Mouse (Mus musculus) forelimb bud, embryonic 11.5 days (tissue): Measurements from ENCODE around the gene Rnf150.
A peak's percentile ranks its signal among the peaks of the same experiment; 100 is the strongest.

Experiments used
- DNase-seq: peaks from one replicate; pipeline ENCODE4 v3.0.0-alpha.2; 2012; ENCODE audit warnings: low read depth, low spot score

Gene Rnf150

DNA sequence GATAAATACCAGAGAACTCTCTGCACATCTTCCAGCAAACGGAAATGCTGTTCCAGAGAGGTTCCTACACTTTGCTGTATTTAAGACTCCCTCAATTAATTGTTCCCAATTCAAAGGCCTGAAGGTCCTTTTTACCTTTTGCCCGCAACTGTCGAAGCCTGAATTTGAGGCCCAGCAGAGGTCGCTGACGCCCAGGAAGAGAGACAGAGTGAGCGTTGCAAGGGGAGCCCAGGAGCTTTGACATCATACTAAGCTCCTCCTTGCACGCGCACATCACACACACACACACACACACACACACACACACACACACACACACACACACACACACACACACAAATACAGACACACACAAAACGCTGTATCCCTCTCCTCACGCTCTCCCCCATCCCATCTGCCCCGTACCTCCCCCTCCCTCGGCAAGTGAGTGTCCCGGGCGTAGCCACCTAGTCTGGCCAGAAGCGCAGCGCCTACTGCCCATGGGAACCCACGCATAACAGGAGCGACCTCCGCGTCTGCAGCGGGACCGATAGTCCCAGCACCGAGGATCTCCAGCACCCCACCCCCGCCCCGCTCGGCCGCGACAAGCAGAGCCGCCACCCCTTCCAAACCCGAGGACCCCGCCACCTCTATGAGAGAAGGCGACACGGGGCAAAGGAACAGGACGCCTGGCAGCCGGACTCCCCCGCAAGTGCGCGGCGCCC, at the start of gene Rnf150:
TSS of gene Rnf150 (plus strand) at position 316 of the 704 bp plus-strand sequence.
- DNase-seq: peak; percentile 84

DNA sequence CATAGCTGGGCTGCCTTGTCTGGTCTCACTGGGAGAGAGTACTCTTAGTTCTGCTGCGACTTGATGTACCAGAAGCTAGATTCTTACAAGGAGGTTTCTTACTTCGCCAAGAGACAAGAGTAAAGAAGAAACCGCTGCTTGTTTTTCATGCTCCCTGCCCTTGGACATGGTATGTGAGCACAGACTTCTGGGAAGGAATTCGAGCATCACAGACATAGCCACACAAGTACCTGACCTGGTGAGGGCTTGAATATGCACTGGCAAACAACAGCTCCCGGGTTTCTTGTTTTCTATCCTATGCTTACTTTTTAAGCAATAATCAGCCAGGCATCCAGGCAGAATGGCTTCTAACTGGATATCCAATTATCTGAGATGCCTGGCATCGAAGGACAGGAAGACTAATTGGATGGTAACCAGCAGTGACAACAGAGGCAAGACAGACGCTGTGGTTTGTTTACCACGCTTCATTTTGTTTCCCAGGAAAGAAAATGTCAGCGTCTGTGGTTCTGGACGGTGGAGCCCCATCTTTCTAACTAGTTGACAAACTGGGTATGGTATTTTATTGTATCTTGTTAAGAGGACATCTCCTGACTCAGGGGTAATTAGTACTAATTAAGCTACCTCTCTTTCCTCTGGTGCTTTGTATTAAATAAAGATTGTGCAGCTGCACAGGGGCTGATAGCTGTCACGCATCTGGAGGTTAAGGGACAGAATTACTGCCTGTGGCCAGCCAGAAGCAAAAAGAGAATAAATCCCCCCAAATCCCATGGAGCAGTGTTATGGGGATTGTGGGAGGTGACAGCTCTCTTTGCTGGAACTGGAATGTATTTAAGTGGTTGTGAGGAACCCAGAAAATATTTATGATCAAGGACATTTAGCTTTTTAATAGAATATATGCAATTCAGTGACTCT, 36.8 kb upstream of the Rnf150 start:
- DNase-seq: no peak

DNA sequence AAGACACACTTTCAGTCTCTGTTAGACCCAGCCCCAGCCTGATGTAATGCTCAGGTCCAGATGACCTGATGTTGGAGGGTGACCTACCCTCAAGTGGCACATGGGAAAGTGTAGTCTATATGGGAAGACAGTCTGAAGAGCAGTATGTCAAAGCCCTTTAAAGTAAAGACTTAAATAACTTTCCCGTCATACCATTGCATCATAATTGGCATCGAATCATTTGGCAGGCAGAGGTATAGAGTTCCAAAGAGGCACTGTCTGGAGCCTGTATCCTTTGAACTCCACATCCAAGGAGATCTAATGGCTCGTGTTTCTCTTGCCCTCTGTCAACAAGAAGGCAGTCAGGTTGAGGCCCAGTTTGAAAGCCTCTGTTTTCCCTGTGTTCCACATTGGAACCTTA, 22.7 kb upstream of the Rnf150 start:
- DNase-seq: no peak

DNA sequence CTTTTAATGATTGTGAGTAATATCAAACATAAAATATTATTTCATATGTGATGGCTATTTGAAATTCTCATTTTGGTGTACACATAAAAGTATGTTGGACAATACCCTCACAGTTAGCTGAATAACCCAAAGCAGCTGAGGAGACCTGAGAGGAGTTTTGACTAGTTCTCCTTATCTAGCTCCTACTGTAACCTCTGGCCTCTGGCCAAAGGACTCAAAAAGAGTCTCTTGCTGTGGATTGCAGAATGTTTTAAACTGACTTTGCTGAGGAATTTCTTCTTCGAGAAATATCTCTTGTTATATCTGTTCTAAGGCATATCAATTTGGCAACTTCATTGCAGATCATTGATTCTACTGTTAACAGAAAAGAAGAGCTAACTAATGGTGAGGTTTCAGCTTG, 22.2 kb upstream of the Rnf150 start:
- DNase-seq: no peak

DNA sequence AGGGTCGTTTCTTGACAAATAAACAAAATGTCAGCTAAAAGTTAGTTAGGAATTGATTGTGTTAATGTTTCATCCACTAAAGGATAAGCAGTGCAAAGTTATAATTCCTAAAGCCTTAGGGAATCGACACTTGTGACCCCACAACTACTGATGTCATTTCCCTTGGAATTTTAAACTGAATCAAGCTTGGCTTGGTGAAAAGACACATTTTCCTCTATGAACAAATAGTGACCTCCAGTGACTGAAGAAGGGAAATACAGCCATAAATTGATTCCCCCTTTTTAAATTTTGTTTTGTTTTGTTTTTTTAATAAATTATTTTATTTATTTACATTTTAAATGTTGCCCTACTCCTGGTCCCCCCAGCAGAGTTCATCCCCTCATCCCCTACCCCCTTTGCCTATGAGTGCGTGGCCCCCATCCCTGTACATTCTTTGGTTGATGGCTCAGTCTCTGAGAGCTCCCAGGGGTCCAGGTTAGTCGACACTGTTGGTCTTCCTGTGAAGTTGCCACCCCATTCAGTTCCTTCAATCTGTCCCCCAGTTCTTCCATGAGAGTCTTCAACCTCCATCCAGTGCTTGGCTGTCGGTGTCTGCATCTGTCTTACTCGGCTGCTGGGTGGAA, 21.5 kb upstream of the Rnf150 start:
- DNase-seq: no peak

DNA sequence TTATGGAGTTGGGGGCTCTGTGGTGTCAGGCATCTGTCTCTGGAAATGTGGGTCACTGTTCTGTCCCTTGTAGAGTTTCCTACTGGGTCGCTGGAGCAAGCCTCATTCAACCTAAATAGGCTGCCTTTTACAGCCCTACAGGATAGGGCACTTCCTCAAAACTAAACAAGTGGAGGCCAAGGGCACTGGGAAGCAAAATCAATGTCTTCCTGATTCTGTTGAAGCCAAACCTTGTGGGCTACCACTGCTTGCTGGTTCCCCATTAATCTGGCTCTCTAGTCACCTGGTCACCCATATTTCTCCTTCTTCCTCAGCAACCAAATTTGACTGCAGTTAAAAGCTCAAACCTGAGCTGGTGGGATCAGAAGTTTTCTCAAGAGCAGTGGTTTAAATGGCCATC, 19.5 kb upstream of the Rnf150 start:
- no peak for DNase-seq

DNA sequence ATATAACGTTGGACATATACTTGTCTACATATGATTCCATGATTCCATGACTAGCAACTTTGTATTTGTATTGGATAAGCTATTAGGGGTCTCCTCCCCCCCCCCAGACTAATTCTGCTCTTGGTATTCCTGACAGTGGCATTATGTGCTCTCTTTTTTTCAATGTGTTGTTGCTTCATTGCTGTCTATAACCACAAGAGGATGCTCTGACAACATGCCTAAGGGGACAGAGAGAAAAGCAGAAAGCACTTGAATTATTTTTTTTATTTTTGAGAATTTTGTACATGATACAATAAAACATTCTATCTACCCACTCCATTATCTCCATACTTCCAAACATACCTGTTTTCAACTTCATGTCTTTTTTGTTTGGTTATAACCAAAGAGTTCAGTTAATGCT, 18.7 kb upstream of the Rnf150 start:
- no peak for DNase-seq

DNA sequence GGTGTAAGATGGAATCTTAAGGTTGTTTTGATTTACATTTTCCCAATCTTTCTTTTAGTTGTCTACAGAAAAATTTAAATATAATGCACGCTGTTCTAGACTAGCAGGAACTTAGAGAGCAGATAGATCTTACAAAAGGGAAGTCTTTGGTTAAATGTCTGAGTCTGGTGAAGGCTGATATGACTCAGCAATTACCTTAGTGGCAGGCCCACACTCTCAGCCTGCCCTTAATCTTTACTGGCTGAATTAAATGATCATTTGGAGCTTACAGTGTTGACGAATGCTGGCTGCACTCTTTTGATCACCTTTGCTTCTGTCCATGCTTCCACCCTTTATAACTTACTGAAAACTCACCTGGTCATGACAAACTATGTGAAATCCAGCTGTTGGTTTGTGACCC, 17.1 kb upstream of the Rnf150 start:
- DNase-seq: no peak

DNA sequence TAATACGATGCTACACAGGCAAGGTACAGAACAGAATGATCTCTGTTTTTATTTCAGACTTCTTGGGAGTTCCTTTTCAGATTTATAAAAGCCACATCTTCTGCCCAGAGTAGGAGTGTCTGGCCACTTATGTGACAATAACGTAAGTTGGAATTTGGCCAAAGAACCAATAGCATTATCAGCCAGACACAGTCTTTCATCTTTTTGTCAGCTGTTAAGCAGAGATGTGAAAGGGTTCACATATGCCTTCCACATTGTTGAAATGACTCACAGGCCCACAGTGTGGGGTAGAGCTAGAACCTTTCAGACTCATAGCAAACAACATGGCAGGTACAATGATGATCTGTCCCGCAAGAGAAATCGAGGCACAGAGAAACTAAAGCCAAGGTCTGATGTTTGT, 16.4 kb upstream of the Rnf150 start:
- DNase-seq: no peak

DNA sequence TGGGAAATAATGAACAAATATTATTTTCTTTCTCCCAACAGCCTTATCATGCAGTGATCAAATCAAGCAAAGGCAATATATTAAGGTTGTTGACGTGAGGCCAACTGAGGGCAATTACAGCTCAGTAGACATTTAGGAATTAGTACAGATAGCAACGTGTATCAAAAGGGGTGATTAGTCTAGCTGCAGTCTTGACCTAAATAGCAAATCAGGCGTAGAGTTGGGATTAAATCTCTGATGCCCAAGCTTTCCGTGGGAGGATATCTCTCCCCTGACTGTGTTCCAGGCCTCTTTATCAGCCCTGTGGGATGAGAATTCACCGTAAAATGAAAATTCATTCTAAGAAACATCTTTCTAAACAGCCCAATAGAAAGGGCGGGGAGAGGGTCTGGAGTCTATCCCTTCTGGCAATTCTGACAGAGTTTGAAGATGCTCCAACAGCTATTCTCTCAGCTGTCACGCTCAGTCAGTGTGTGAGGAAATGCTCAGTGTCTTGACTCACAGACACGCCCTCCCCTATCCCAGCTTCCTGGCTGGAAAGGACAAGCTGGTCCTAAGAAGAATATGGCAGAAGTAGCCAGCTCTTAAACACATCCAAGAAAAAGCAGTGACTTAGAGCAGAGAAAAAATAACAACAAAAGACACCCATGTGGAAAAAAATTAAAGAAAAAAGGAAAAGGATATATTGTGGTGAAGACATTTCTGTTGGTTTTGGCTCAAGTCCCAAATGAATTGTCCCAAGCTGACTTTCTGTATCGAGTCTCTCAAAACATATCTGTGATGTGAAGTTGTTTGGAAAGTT, 4.4 kb upstream of the Rnf150 start:
- DNase-seq: no peak

DNA sequence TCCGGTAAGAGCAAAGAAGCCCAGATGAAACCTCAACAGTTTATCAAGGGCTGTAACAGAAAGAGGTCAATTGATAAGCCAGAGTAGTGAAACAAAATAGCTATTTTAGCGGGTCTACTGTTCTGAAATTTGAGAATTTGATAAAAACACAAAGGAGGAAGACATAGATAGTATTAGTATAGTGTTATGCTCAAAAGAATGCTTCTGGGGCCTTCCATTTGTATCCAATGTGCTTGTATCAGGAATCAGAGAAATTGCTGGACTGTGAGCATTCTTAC, 3.9 kb upstream of the Rnf150 start:
- no peak for DNase-seq

DNA sequence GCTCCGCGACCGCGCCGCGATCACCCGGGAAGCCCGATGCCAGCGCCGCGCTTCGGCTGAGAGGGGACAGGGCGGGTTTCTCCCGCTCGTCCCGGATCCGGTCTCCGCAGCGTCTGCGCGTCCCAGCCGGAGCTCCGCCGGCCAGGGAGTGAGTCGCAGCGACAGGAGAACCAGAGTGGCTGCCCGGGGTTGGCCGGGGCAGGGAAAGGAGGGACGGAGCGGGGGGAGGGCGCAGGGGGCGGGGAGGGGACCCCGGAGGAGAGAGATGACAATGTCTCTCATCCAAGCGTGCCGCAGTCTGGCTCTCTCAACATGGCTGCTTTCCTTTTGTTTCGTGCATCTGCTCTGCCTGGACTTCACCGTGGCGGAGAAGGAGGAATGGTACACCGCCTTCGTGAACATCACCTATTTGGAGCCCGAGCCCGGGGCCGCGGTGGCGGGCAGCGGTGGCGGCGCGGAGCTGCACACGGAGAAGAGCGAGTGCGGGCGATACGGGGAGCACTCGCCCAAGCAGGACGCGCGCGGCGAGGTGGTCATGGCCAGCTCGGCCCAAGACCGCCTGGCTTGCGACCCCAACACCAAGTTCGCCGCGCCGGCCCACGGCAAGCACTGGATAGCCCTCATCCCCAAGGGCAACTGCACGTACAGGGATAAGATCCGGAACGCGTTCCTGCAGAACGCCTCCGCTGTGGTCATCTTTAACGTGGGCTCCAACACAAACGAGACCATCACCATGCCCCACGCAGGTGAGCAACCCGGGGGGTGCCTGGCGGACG, 777 bp downstream of the Rnf150 start:
- DNase-seq: peak; percentile 41

DNA sequence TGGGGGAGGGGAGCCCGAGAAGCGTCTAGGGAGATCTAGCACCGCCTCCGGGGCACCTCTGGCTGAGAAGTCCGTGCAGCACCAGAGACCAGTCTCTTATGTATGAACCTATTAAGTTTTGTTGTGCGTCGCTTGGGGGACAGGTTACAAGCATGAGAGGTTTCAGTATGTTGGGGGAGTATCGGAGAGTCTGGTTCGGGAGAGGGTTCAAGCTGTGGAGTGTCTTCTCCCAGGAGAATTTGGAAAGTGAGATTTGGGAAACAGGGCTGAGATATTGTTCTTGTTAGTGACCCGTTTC, 1.3 kb downstream of the Rnf150 start:
- no peak for DNase-seq

DNA sequence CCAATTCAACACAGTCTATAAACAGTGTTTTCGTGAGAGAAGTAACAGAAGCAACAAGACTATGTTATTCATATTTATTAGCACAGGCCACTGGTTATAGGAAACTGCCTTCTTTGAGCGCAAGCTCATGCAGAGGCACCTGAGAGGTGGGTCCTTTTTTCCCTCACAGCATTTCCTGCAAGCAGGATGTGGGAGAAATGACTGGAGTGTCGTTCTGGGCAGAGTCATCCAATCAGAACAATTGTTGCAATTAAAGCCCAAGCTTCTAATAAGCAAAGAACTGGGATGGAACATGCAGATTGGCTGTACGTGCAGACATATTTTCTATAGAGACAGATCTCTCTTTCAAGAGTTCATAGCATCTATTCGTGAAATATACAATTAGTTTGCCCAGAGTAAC, 2.1 kb downstream of the Rnf150 start:
- DNase-seq: no peak

DNA sequence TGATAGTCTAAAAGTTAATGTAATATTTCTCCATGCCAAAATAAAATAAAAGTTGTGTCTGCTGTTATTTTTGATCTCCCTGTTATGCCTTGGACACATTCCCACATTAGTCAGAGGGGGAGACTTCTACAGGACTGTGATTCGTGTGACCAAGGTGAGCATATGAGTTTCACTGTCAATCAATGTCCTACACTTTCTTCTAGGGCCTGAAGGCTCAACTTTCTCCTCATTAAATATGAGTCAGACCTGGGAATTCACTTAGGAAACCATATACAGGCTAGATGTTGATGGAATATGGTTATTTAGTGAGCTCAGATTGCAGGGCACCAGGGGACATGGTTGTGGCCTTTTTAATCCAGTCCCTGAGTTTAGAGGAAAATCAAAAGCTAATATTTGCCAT, 3.1 kb downstream of the Rnf150 start:
- DNase-seq: no peak

DNA sequence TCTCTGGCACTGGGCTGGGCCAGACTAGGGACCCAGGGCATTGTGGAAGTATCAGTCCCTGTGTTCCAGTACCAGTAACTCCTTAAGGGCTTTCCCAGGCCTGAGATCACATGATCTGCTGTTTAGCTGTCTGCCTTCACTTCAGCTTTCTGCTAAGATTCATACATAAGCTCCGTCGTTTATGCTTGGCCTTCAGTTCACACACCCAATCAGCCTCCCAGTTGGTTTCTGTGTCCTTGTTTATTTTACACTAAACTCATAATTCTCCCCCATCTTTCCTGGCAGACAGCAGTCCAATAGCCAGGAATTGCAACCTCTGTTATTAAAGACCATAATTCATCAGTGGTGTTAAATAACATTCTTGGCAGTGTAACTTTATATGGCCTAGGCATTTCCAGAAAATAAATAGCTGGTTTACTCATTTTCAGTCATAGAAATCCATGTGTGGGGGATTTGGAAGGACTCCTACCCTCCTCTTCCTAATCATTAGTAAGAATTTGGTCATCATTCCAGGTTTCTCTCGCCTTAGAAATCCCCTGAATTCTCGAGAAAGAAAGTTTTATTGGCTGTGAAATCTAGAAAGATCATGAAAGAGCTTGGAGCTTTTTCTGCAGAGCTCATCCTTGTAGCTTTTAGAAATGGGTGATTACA, 7.8 kb downstream of the Rnf150 start:
- DNase-seq: peak; percentile 32

DNA sequence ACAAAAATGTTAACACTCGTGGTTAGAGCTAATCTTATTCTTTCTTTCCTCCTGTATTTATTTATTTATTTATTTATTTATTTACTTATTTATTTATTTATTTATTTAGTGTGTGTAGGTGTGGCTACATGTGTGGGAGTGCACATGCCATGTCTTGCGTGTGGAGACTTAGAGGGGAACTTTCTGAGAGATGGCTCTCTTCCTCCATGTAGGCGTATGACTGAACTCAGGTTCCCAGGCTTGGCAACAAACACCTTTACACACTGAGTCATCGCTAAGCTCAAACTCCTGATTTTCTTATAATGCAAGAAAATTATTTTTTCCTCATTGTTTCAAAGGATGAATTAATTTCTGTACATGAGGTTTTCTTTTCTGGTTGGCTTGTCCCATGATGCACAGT, 8.8 kb downstream of the Rnf150 start:
- no peak for DNase-seq

DNA sequence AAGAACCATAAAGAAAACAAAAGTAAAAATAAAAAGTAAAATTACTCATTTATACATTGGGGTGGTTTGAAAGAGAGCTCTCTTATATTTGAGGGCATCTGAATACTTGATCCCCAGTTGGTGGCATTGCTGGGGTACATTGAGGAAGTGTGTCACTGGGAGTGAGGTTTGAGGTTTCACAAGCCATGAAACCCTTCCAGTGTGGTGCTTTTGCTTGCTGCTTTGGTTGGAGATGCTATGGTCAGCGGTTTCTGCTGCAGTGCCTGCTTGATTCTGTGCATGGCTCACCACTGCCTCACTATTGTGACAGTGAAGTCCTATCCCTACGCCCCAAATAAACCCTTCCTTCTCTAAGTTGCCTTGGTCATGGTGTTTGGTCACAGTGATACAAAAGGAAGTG, 10.9 kb downstream of the Rnf150 start:
- DNase-seq: no peak

DNA sequence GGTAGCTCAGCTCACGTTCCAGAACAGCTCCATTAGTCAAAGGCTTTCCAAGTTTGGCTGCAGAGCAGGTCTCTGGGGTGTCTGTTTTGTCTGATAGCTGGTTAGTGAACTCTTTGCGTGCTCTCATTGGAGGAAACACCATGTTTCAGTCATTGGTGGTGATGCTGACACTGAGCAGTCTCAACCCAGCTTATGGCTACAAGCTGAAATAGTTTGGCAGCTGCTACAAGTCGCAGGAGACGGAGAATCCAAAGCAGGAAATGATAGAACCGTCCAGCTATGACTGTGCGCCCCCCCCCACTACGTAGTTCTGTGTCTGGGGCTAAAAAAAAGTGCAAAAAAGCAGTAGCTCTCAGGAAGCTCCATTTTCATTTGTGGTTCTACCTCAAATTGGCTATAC, 12.0 kb downstream of the Rnf150 start:
- DNase-seq: no peak

DNA sequence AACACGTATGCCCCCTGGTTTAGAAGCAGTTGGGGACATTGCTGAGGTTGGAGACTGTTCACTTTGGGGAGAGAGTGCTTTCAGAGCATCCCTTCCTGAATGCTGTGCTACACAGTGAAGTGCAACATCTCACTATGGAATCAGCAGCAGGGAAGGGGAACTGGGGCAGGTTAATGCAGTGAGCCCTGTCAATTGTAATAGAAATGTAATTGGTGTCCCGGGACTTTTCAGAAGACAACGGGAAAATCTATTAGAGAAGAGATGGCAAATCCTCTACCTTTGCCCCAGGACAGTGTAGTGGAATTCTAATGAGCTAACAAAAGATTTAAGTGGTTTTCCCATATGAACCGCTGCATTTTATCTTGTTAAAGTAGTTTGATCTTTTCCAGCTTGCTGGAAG, 21.3 kb downstream of the Rnf150 start:
- DNase-seq: no peak

DNA sequence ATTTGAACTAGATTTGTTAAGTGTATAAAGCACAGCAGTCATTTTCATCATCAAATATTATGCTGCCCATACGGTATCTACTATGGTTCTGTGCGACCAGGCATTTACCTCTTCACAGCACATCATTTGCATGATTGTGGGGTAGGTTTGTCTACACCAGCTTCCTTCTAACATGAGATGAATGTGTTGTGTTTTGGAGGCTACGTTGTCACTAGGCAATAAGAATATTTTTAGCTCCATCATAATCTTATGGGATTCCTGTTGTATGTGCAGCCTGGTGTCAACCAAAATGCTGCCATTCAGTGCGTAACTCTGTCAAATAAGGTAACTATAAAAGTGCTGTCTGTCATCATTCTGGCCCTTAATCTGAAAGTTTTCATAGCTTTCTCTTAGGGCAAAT, 24.1 kb downstream of the Rnf150 start:
- no peak for DNase-seq
